Mouse (Mus musculus): ENCODE data around the gene Lrch2.
"Not testable (repeated sequence)": the region's sequence is repeated elsewhere in the genome, so short reads cannot be mapped to it uniquely, and the experiment has no call there.

The Lrch2 gene

GRCm38 (mm10) chrX:147553421-147554201 lies at the start of gene Lrch2:
Gene Lrch2 (minus strand): TSS chrX:147554081.
- DNase-seq, result peak; percentile 50

GRCm38 (mm10) chrX:147540934-147541870 lies 12.7 kb downstream of the Lrch2 start:
- DNase-seq, result no peak

- DNase-seq, result no peak
Measured at GRCm38 (mm10) chrX:147538377-147538776, 15.5 kb downstream of the Lrch2 start.

- DNase-seq, result not testable (repeated sequence)
Measured at GRCm38 (mm10) chrX:147537117-147537516, 16.8 kb downstream of the Lrch2 start.

- no peak for DNase-seq
Measured at GRCm38 (mm10) chrX:147535616-147536015, 18.3 kb downstream of the Lrch2 start.

- DNase-seq, result no peak
Measured at GRCm38 (mm10) chrX:147531675-147532074, 22.2 kb downstream of the Lrch2 start.

- DNase-seq, result no peak
Measured at GRCm38 (mm10) chrX:147527646-147528172, 26.2 kb downstream of the Lrch2 start.

GRCm38 (mm10) chrX:147489551-147489950 lies 64.3 kb downstream of the Lrch2 start:
- DNase-seq, result no peak

- not testable (repeated sequence) for DNase-seq
Measured at GRCm38 (mm10) chrX:147453610-147454009, 100.3 kb downstream of the Lrch2 start, which contains the start of gene Vmn1r239-ps. Gene Vmn1r239-ps (minus strand): TSS chrX:147453710.

- DNase-seq, result no peak
Measured at GRCm38 (mm10) chrX:147443386-147443785, 110.5 kb downstream of the Lrch2 start.

- no peak for DNase-seq
Measured at GRCm38 (mm10) chrX:147435400-147435799, 118.5 kb downstream of the Lrch2 start.

- DNase-seq, result no peak
Measured at GRCm38 (mm10) chrX:147429753-147430152, 124.1 kb downstream of the Lrch2 start.

GRCm38 (mm10) chrX:147429129-147429528 lies 124.8 kb downstream of the Lrch2 start, which contains the start of gene Il13ra2:
Gene Il13ra2 (minus strand): TSS chrX:147429192.
- no peak for DNase-seq

Data from cerebellum, adult 8-10 months (tissue).